In the genomic region with DNA sequence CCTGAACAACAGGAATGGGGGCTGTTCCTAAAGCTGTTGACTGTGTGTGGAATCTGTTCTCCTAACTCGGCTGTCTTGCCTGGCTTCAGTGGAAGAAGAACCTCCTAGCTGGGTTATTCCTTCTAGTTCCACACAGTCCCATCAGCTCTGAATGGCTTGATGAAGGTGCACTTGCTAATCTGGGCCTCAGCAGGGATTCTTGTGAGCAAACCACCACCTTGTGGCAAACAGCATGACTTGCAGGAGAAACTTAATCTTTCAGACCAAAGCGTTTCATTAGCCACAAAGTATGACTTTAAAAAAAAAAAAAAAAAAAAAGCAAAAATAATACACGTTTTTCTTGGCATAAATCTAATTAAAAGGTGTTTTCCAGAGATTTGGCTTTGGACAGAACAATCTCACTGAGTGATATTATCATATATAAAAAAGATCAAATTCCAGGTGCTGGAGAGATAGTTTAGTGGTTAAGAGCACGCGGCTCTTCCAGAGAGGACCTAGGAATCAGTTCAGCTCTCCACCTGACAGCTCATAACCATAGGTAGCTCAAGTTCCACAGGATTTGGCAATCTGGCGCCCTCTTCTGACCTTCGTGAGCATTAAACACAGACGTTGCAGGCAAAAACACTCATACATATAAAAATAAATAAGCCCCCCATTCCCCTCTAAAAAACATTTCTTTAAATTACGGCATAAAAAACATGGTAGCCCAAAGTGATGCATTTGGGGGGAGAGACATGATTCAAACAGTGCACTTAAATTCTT, we compare ENCODE assay signal across 9 mouse cellular contexts. TPM values are rescaled to one million over a fixed set of nuclear protein-coding genes. Genes with fewer than 3 reads are reported as not detected.
A peak's percentile ranks its signal among the peaks of the same experiment; 100 is the strongest.
DNase-seq lines count a peak whose midpoint lies in the region; TF ChIP-seq lines count a peak whose summit lies in the region.
"Had no signal": no experiment of that assay in that cellular context is flagged by ENCODE, and none has a peak within 500 bp of the region (broad histone marks: within the 10 kb centered on the region; RNA-seq: fewer than 3 reads in every experiment).

No protein-coding gene starts in this region.

- no peak overlapping the region for H3K4me3 ChIP-seq in gastrocnemius, adult 2 months
- H3K4me3 ChIP-seq: neural tube, embryonic 13.5 days had no signal

- DNase-seq in gastrocnemius, adult 2 months, result no peak
- DNase-seq in gastrocnemius, postnatal 36 days, result no peak
- DNase-seq in thymus, postnatal 0 days (ENCODE audit: low spot score), result peak; percentile 46
- no peak for DNase-seq in thymus, adult 18-20 months
- DNase-seq in kidney, adult 9 months, result peak; percentile 40
- DNase-seq in thymus, postnatal 4 days, result peak; percentile 44
- DNase-seq in gastrocnemius, postnatal 4 days (ENCODE audit: low spot score in 2 of 2), result no peak
- DNase-seq in layer of hippocampus, postnatal 36 days, result no peak

- intact Hi-C loops in gastrocnemius, adult 2 months (cut with DNase I), result loop anchor here (5.0 kb wide), 2 partner anchors 73 to 388 kb away; no protein-coding TSS in a partner anchor
- intact Hi-C loops in gastrocnemius, postnatal 36 days (cut with DNase I), result loop anchor here (2.0 to 10.0 kb wide), 2 partner anchors 111 to 205 kb away; a partner anchor contains a TSS

- no peak overlapping the region for H3K27ac ChIP-seq in gastrocnemius, adult 2 months
- H3K27ac ChIP-seq: neural tube, embryonic 13.5 days had no signal

- peak; percentile 46 for TF ChIP-seq CTCF in gastrocnemius, adult 2 months (IDR thresholded peaks at IDR 0.05)

RNA-seq across cellular contexts. Expression of a gene that starts 1.2 kb away (rescaled TPM):
- not detected for total RNA-seq in gastrocnemius, adult 2 months (2021)
- not detected for total RNA-seq in gastrocnemius, postnatal 36 days (2021)
- polyA plus RNA-seq in thymus, postnatal 0 days (2015; fragmentation: Nextera tagmentation; extraction: Ambion mirVana), result 0.31 and 0.73 TPM in 2 replicates
- not detected for total RNA-seq in gastrocnemius, postnatal 4 days (2021)
- under 1 TPM in 1 of 2 experiments, not detected in 1; 0.42 TPM for total RNA-seq in layer of hippocampus, postnatal 36 days (2021)
- polyA plus RNA-seq: neural tube, embryonic 13.5 days had no signal

RNA-seq across cellular contexts. Expression of a gene that starts 12.9 kb away (rescaled TPM):
- total RNA-seq in gastrocnemius, adult 2 months (2021), result 1 to 10 TPM; 5.0 to 5.7 TPM
- total RNA-seq in gastrocnemius, postnatal 36 days (2021), result 1 to 10 TPM; 4.0 to 5.1 TPM
- 11.9 and 14.7 TPM in 2 replicates for polyA plus RNA-seq in thymus, postnatal 0 days (2015; fragmentation: Nextera tagmentation; extraction: Ambion mirVana)
- total RNA-seq in gastrocnemius, postnatal 4 days (2021), result 10 to 100 TPM; 12.9 to 13.2 TPM
- total RNA-seq in layer of hippocampus, postnatal 36 days (2021), result 100 to 1,000 TPM; 132 to 154 TPM

Comparison
In these comparisons a context has a peak if more than half of its experiments do, and no peak if none do; other contexts are left out.
1. DNase-seq: peak in thymus, postnatal 0 days (single experiment), kidney, adult 9 months (single experiment) and thymus, postnatal 4 days (single experiment); none in gastrocnemius, adult 2 months (single experiment), gastrocnemius, postnatal 36 days (0 of 2), thymus, adult 18-20 months (0 of 2), gastrocnemius, postnatal 4 days (0 of 2) and layer of hippocampus, postnatal 36 days (0 of 2).
2. RNA of a gene that starts 12.9 kb away (total RNA-seq): 132 to 154 TPM in layer of hippocampus, postnatal 36 days; 12.9 to 13.2 TPM in gastrocnemius, postnatal 4 days, 5.0 to 5.7 TPM in gastrocnemius, adult 2 months and 4.0 to 5.1 TPM in gastrocnemius, postnatal 36 days; every median in the first group is over 4 times any median in the second.